Mouse (Mus musculus) intestine, postnatal 0 days (tissue): Measurements from ENCODE around the gene Zfp260. TPM values are rescaled to one million over a fixed set of nuclear protein-coding genes. Genes with fewer than 3 reads are reported as not detected.
"Not testable (repeated sequence)": the region's sequence is repeated elsewhere in the genome, so short reads cannot be mapped to it uniquely, and the experiment has no call there.

Experiments
- ATAC-seq: fragments of 200-750 bp; cut with Nextera tagmentation; 2 replicates; pipeline ENCODE4 v1.8.0; 2017; ENCODE audit warnings: mild to moderate bottlenecking, moderate TSS enrichment, moderate library complexity
- H3K27ac ChIP-seq: fragments of 300-500 bp; sonication (generic); 2 replicates; pipeline ENCODE4 v1.5.1; 2014; ENCODE audit warnings: mild to moderate bottlenecking, low read depth, low read length, moderate library complexity
- H3K27me3 ChIP-seq: fragments of 300-500 bp; sonication (generic); replicated peaks from 2 replicates; pipeline ENCODE4 v1.6.1; 2014; ENCODE audit warnings: low read length, mixed read lengths; ENCODE audit not compliant: control insufficient read depth, insufficient read depth
- H3K36me3 ChIP-seq: fragments of 300-500 bp; sonication (generic); 2 replicates; pipeline ENCODE4 v1.6.1; 2014; ENCODE audit warnings: mild to moderate bottlenecking, moderate library complexity; ENCODE audit not compliant: control insufficient read depth, insufficient read depth
- H3K4me1 ChIP-seq: fragments of 300-500 bp; sonication (generic); replicated peaks from 2 replicates; pipeline ENCODE4 v1.6.1; 2014; ENCODE audit warnings: antibody characterized with exemption, low read length, mixed read lengths; ENCODE audit not compliant: control insufficient read depth, insufficient read depth
- H3K4me2 ChIP-seq: fragments of 300-500 bp; sonication (generic); replicated peaks from 2 replicates; pipeline ENCODE4 v1.6.1; 2014; ENCODE audit warnings: low read depth, mild to moderate bottlenecking, moderate library complexity
- H3K4me3 ChIP-seq: fragments of 300-500 bp; sonication (generic); 2 replicates; pipeline ENCODE4 v1.5.1; 2014; ENCODE audit warnings: low read depth, low read length
- H3K9ac ChIP-seq: fragments of 300-500 bp; sonication (generic); 2 replicates; pipeline ENCODE4 v1.6.1; 2014; ENCODE audit warnings: mild to moderate bottlenecking, low read depth, low read length
- H3K9me3 ChIP-seq: fragments of 300-500 bp; sonication (generic); 2 replicates; pipeline ENCODE4 v1.6.1; 2016; ENCODE audit warnings: mixed run types; ENCODE audit not compliant: control insufficient read depth
- CTCF ChIP-seq: sonication (generic); IDR thresholded peaks from 2 replicates; pipeline ENCODE4 v1.5.1; 2016; ENCODE audit warnings: low read depth, mild to moderate bottlenecking, control low read depth, antibody characterized with exemption, moderate library complexity
- WGBS: fragments of 180-500 bp; shearing (Covaris S2); extraction: QIAGEN DNeasy Blood & Tissue Kit; methylation state at CpG from one replicate; pipeline ENCODE4 v1.1.7; 2014; 5-methylcytosine and 5-hydroxymethylcytosine counted together
- polyA plus RNA-seq: library from polyadenylated mRNA; unstranded; fragments of >200 nt; fragmentation: Nextera tagmentation; extraction: Ambion mirVana; gene quantifications from 2 replicates; pipeline ENCODE4 v1.2.1, GENCODE M21; 2015

Gene Zfp260
- polyA plus RNA-seq, 1 experiment from 2014 or later, result 34.3 TPM

DNA sequence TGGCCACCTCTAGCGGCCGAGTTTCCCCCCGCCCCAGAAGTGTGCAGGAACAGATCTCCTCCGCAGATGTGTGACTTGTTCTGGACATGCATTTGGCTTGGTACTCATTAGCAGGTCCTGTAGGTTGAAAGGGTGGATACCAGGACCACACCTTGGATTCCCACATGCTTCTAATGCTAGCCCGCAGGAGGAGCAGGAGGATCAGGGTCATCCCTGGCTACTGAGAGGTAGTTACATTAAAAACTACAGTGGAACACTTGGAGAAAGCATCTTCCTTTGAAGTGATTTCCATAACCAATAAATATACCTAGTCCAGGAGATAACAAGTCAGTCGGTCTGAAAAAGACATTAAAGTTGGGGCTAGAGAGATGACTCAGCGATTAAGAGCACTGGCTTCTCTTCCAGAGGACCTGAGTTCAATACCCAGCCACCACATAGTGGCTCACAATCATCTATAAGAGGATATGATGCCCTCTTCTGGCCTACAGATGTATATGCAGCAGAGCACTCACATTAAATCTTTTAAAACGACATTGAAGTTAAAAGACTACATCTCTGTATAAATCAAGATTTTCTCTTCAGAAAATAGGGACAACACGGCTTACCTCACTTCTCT lies 3.5 kb upstream of the Zfp260 start:
- TF ChIP-seq CTCF, result peak; percentile 70
- ATAC-seq, result no peak
- Histone ChIP-seq H3K9me3 (no peaks in the 10 kb centered on the region), H3K4me3 (peak overlapping the region; percentile 59), H3K27me3 (no peaks in the 10 kb centered on the region), H3K4me2 (peak overlapping the region; percentile 80), H3K9ac (0 out of 2 replicates have a peak overlapping the region, but pooled peaks have one; percentile 73), H3K27ac (0 out of 2 replicates have a peak overlapping the region, but pooled peaks have one; percentile 16), H3K4me1 (0 out of 2 replicates have a peak, but pooled peaks cover 4% of the 10 kb centered on the region), H3K36me3 (0 out of 2 replicates have a peak, but pooled peaks cover 3% of the 10 kb centered on the region)
- WGBS, result 9% methylated on average over 9 of the region's 9 CpGs

DNA sequence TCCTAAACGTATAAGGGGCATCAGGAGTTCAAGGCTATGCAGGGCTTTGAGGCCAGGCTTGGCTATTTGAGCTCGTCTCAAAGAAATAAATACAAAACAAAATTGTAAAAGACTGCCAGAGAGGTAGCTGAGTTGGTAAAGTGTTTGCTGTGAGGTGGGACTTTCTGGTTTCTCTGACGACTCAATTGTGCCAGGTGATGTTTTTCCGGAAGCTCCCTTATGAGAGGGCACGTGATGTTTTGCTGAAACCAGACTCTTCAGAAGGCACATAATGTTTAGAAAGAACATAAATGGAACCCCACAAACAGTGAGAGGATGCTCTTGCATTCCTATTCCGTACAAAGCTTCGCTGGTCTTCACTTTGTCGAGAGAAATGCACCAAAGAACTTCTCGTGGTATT lies 1.9 kb upstream of the Zfp260 start:
- WGBS, result 85% methylated on average over 9 of the region's 9 CpGs
- H3K27me3 ChIP-seq, result no peaks in the 10 kb centered on the region

DNA sequence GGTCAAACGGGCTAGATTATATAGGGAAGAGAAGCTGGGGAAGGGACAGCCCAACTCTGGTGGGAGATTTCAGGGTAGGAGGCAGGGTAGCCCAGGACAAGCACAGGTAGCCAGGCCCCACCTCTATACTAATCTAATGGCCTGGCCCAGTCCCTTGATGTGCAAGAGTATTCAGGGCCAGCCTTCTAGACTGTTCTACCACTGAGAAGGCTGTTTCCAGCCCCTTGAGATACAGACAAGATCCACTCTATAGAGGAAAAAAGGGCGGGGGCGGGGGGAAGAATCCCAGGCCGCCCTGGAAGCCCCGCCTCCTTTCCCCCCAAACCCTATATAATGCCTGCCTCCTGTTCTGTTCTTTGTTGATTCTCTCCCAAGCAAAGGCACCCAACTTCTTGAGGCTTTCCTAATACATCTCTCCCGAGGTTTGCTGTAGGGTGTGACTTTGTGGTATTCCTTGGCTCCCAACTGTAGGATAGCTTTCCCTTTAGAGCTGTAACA lies 610 bp upstream of the Zfp260 start:
- no peaks in the 10 kb centered on the region for H3K27me3 ChIP-seq
- no peaks in the 10 kb centered on the region for H3K9me3 ChIP-seq
- H3K4me3 ChIP-seq, result peak overlapping the region; percentile 73
- H3K9ac ChIP-seq, result peak overlapping the region; percentile 26; the same call in 1 of the 2 replicates
- peak overlapping the region; percentile 65 for H3K4me2 ChIP-seq
- 0 out of 2 replicates have a peak, but pooled peaks cover 4% of the 10 kb centered on the region for H3K4me1 ChIP-seq
- no peak for TF ChIP-seq CTCF
- no peak for ATAC-seq
- H3K27ac ChIP-seq, result 0 out of 2 replicates have a peak overlapping the region, but pooled peaks have one; percentile 15
- WGBS, result 76% methylated on average over 6 of the region's 6 CpGs
- H3K36me3 ChIP-seq, result no peaks in the 10 kb centered on the region

More for the DNA sequence above, 1.9 kb upstream of the Zfp260 start:
- H3K9me3 ChIP-seq, result no peaks in the 10 kb centered on the region
- H3K4me1 ChIP-seq, result 0 out of 2 replicates have a peak, but pooled peaks cover 4% of the 10 kb centered on the region
- no peak overlapping the region for H3K27ac ChIP-seq
- TF ChIP-seq CTCF, result no peak
- H3K9ac ChIP-seq, result no peak overlapping the region
- no peaks in the 10 kb centered on the region for H3K36me3 ChIP-seq
- H3K4me2 ChIP-seq, result no peak overlapping the region
- no peak overlapping the region for H3K4me3 ChIP-seq
- ATAC-seq, result no peak

DNA sequence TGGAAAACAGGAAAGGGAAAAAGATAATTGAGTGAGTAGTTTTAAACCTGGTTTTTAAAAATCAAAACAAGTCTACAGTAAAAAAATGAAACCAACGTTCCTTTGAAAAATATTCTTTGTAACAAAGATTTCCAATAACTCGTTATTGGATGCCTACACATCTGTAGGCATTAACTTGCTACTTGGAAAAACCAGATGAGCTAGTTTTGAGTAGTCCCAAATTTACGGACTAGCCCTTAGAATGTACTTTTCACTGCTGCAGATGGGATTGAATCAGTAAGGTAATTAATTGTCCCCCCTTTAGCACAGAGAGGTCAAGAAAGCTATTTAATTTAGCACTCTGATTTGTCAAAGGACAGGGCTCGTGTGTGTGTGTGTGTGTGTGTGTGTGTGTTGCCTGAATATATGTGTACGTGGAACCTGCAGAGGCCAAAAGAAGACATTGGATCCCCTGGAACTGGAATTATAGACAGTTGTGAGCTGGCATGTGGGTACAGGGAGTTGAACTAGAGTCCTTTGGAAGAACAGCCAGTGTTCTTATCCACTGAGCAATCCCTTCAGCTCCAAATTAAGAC lies 1.1 kb downstream of the Zfp260 start:
- Histone ChIP-seq H3K4me3 (peak overlapping the region; percentile 73), H3K4me1 (0 out of 2 replicates have a peak, but pooled peaks cover 4% of the 10 kb centered on the region), H3K36me3 (no peaks in the 10 kb centered on the region), H3K4me2 (peak overlapping the region; percentile 65), H3K9ac (peak overlapping the region; percentile 79; the same call in 1 of the 2 replicates), H3K9me3 (no peaks in the 10 kb centered on the region), H3K27me3 (no peaks in the 10 kb centered on the region), H3K27ac (no peak overlapping the region)
- no peak for ATAC-seq
- TF ChIP-seq CTCF, result no peak
- WGBS, result 7% methylated on average over 5 of the region's 5 CpGs

DNA sequence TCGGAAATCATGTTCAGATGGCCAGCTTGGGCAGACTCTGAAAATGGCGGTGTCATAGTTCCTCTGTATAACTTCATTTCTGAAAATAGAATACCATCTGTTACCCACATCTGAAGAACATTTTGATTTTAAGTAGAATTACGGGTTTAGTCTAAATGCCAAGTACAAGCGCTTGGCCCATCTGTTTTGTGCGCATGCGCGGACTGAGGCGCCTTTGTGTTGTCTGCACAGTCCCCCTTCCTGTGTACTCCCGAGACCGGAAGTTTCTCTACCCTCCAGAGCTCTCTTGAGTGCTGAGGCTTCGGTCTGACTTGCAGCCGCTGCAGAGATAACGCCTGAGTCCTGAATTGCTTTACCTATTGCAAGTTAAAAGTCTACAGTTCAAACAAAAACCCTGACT lies 4.7 kb downstream of the Zfp260 start:
- TF ChIP-seq CTCF, result no peak
- no peak overlapping the region for H3K9ac ChIP-seq
- no peak overlapping the region for H3K4me3 ChIP-seq
- peak overlapping the region; percentile 28; the same call in 1 of the 2 replicates for H3K27ac ChIP-seq
- H3K4me1 ChIP-seq, result 0 out of 2 replicates have a peak, but pooled peaks cover under 1% of the 10 kb centered on the region
- peaks cover under 1% of the 10 kb centered on the region; the same call in 1 of the 2 replicates for H3K9me3 ChIP-seq
- peaks cover 27% of the 10 kb centered on the region for H3K36me3 ChIP-seq
- H3K4me2 ChIP-seq, result no peak overlapping the region
- no peak for ATAC-seq
- no peaks in the 10 kb centered on the region for H3K27me3 ChIP-seq
- WGBS, result 87% methylated on average over 13 of the region's 13 CpGs

DNA sequence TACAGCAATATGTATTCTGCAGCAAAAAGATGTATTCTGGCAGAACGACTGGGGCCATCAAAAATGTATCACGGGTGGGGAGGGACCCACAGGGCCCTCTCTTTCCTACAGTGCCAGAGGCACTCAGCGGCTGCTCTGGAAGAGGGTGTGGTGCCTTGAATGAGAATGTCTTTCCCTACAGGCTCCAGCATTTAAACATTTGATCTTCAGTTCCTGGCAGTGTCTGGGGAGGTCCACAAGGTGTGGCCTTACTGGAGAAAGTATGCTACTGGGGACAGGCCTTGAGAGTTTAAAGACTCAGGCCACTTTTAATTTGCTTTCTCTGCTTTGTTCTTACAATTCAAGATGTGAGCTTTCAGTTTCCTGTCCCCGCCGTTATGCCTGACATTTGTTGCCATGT lies 21.5 kb downstream of the Zfp260 start:
- Histone ChIP-seq H3K9ac (no peak overlapping the region), H3K27me3 (no peaks in the 10 kb centered on the region), H3K4me2 (no peak overlapping the region), H3K4me1 (no peaks in the 10 kb centered on the region), H3K9me3 (peaks cover 9% of the 10 kb centered on the region; the same call in 1 of the 2 replicates), H3K27ac (no peak overlapping the region), H3K36me3 (no peaks in the 10 kb centered on the region), H3K4me3 (no peak overlapping the region)
- WGBS, result 95% methylated on average over 5 of the region's 5 CpGs
- no peak for ATAC-seq
- no peak for TF ChIP-seq CTCF

DNA sequence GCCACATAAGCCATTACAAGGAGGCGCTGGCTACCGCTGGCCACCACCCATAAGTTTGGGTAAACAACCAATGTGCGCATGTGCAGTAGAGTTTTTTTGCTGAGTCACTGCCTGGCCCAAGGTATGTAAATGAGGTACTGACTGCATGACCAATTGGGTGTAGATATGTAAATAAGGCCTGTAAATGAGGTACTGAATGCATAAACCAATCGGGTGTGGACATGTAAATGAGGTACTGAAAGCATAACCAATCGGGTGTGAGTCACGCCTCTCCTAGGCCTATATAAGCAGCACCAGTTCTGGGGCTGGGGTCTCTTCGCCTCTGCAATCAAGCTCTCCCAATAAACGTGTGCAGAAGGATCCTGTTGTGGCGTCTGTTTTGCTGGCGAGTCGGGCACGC lies 23.4 kb downstream of the Zfp260 start:
- H3K9ac ChIP-seq, H3K9me3 ChIP-seq, H3K36me3 ChIP-seq, H3K27me3 ChIP-seq, H3K27ac ChIP-seq, H3K4me2 ChIP-seq, H3K4me1 ChIP-seq, H3K4me3 ChIP-seq, ATAC-seq: not testable (repeated sequence)
- 94% methylated on average over 12 of the region's 12 CpGs for WGBS
